Mouse (Mus musculus) liver, embryonic 16.5 days (tissue): ENCODE measurements around the gene Ttll3. TPM values are rescaled to one million over a fixed set of nuclear protein-coding genes. Genes with fewer than 3 reads are reported as not detected.

Experiments used
- ATAC-seq: fragments of 200-750 bp; cut with Nextera tagmentation; 2 replicates; pipeline ENCODE4 v1.8.0; 2017; ENCODE audit warnings: low read depth, mild to moderate bottlenecking, moderate number of reproducible peaks, moderate library complexity
- H3K27ac ChIP-seq: fragments of 300-500 bp; sonication (generic); 2 replicates; pipeline ENCODE4 v1.5.1; 2014; ENCODE audit warnings: mild to moderate bottlenecking, low read length
- H3K27me3 ChIP-seq: fragments of 300-500 bp; sonication (generic); 2 replicates; pipeline ENCODE4 v1.6.1; 2014; ENCODE audit warnings: low read depth, low read length, mixed read lengths; ENCODE audit not compliant: control insufficient read depth, insufficient read depth
- H3K36me3 ChIP-seq: fragments of 300-500 bp; sonication (generic); 2 replicates; pipeline ENCODE4 v1.6.1; 2014; ENCODE audit warnings: mild to moderate bottlenecking; ENCODE audit not compliant: control insufficient read depth, insufficient read depth
- H3K4me1 ChIP-seq: fragments of 300-500 bp; sonication (generic); 2 replicates; pipeline ENCODE4 v1.6.1; 2014; ENCODE audit warnings: low read depth, low read length, mixed read lengths; ENCODE audit not compliant: control insufficient read depth
- H3K4me2 ChIP-seq: fragments of 300-500 bp; sonication (generic); 2 replicates; pipeline ENCODE4 v1.6.1; 2014; ENCODE audit warnings: low read depth, low read length, mixed read lengths
- H3K4me3 ChIP-seq: fragments of 300-500 bp; sonication (generic); 2 replicates; pipeline ENCODE4 v1.5.1; 2014; ENCODE audit warnings: low read depth, mild to moderate bottlenecking, low read length
- H3K9ac ChIP-seq: fragments of 300-500 bp; sonication (generic); 2 replicates; pipeline ENCODE4 v1.6.1; 2014; ENCODE audit warnings: low read depth, low read length
- H3K9me3 ChIP-seq: fragments of 300-500 bp; sonication (generic); replicated peaks from 2 replicates; pipeline ENCODE4 v1.6.1; 2016; ENCODE audit warnings: low read length; ENCODE audit not compliant: control insufficient read depth
- WGBS: fragments of 180-500 bp; shearing (Covaris S2); extraction: QIAGEN DNeasy Blood & Tissue Kit; methylation state at CpG from one replicate; pipeline ENCODE4 v1.1.7; 2014; ENCODE audit not compliant: insufficient replicate concordance; 5-methylcytosine and 5-hydroxymethylcytosine counted together
- microRNA-seq: library from miRNA; unstranded; fragments of <30 nt; microRNA quantifications from one replicate; pipeline ENCODE4, GENCODE M21; 2016
- polyA plus RNA-seq: library from polyadenylated mRNA; unstranded; fragments of >200 nt; fragmentation: Nextera tagmentation; extraction: Ambion mirVana; gene quantifications from 2 replicates; pipeline ENCODE4 v1.2.1, GENCODE M21; 2015

Ttll3 gene
- polyA plus RNA-seq, 1 experiment from 2014 or later, result 0.90 TPM

- Histone ChIP-seq H3K9me3 (no peaks in the 10 kb centered on the region), H3K4me2 (no peak overlapping the region), H3K27ac (no peak overlapping the region), H3K4me3 (no peak overlapping the region), H3K4me1 (peaks cover 10% of the 10 kb centered on the region), H3K36me3 (peaks cover 12% of the 10 kb centered on the region), H3K9ac (no peak overlapping the region), H3K27me3 (no peaks in the 10 kb centered on the region)
- 73% methylated on average over 4 of the region's 4 CpGs for WGBS
- no peak for ATAC-seq
Measured at GRCm38 (mm10) chr6:113447639-113448038, 58.6 kb downstream of the Ttll3 start.

- Histone ChIP-seq H3K4me3 (no peak overlapping the region), H3K27me3 (no peaks in the 10 kb centered on the region), H3K36me3 (peaks cover 12% of the 10 kb centered on the region), H3K27ac (no peak overlapping the region), H3K9ac (no peak overlapping the region), H3K4me1 (no peaks in the 10 kb centered on the region), H3K9me3 (no peaks in the 10 kb centered on the region), H3K4me2 (no peak overlapping the region)
- no peak for ATAC-seq
- WGBS, result 78% methylated on average over 2 of the region's 2 CpGs
Measured at GRCm38 (mm10) chr6:113451839-113452238, 62.8 kb downstream of the Ttll3 start.

GRCm38 (mm10) chr6:113455007-113455406 is 65.9 kb downstream of the Ttll3 start:
- no peak for ATAC-seq
- H3K4me2 ChIP-seq, result no peak overlapping the region
- H3K36me3 ChIP-seq, result no peaks in the 10 kb centered on the region
- no peak overlapping the region for H3K27ac ChIP-seq
- H3K9ac ChIP-seq, result no peak overlapping the region
- no peaks in the 10 kb centered on the region for H3K27me3 ChIP-seq
- 28% methylated on average over 5 of the region's 5 CpGs for WGBS
- no peaks in the 10 kb centered on the region for H3K4me1 ChIP-seq
- H3K9me3 ChIP-seq, result no peaks in the 10 kb centered on the region
- H3K4me3 ChIP-seq, result no peak overlapping the region

GRCm38 (mm10) chr6:113457952-113458534 is 69.0 kb downstream of the Ttll3 start, which contains the start of gene Il17re:
Gene Il17re, plus strand, starts transcription at chr6:113458484.
- Histone ChIP-seq H3K4me3 (no peak within 1 kb of the TSS), H3K4me1 (no peaks in the 10 kb centered on the region), H3K36me3 (no peaks in the 10 kb centered on the region), H3K27ac (no peak within 1 kb of the TSS), H3K9ac (no peak within 1 kb of the TSS), H3K27me3 (no peaks in the 10 kb centered on the region), H3K4me2 (no peak within 1 kb of the TSS), H3K9me3 (no peaks in the 10 kb centered on the region)
- ATAC-seq, result no peak
- 19% methylated on average over 10 of the region's 10 CpGs for WGBS

GRCm38 (mm10) chr6:113458635-113459034 is 69.6 kb downstream of the Ttll3 start:
- H3K4me1 ChIP-seq, result no peaks in the 10 kb centered on the region
- H3K4me3 ChIP-seq, result no peak overlapping the region
- H3K9ac ChIP-seq, result no peak overlapping the region
- H3K27me3 ChIP-seq, result no peaks in the 10 kb centered on the region
- no peak overlapping the region for H3K4me2 ChIP-seq
- H3K9me3 ChIP-seq, result no peaks in the 10 kb centered on the region
- WGBS, result 54% methylated on average over 10 of the region's 10 CpGs
- no peaks in the 10 kb centered on the region for H3K36me3 ChIP-seq
- ATAC-seq, result no peak
- no peak overlapping the region for H3K27ac ChIP-seq

GRCm38 (mm10) chr6:113464040-113464439 is 75.0 kb downstream of the Ttll3 start:
- no peak for ATAC-seq
- WGBS, result 54% methylated on average over 7 of the region's 7 CpGs

More at GRCm38 (mm10) chr6:113464040-113464439, 75.0 kb downstream of the Ttll3 start:
- no peak overlapping the region for H3K27ac ChIP-seq
- no peak overlapping the region for H3K9ac ChIP-seq
- no peaks in the 10 kb centered on the region for H3K27me3 ChIP-seq
- no peak overlapping the region for H3K4me3 ChIP-seq
- no peaks in the 10 kb centered on the region for H3K36me3 ChIP-seq
- H3K4me2 ChIP-seq, result no peak overlapping the region
- no peaks in the 10 kb centered on the region; the same call in none of the 2 replicates for H3K4me1 ChIP-seq
- H3K9me3 ChIP-seq, result no peaks in the 10 kb centered on the region

Small RNA genes within 50 kb of the gene (microRNA-seq; reads per million reads assigned to microRNA genes)
- not detected for gene Gm24387

Other genes starting within 250 kb of the Ttll3 start
- gene Lhfpl4, start 193.9 kb upstream of the Ttll3 start, polyA plus RNA-seq, result 0.11 TPM in 2 replicates
- 16.4 and 16.8 TPM in 2 replicates for gene Mtmr14, start 151.4 kb upstream of the Ttll3 start, polyA plus RNA-seq
- 0.02 TPM in 1 of 2 replicates, not detected in the other for gene Cpne9, start 107.0 kb upstream of the Ttll3 start, polyA plus RNA-seq
- 7.5 and 7.7 TPM in 2 replicates for gene Brpf1, start 82.1 kb upstream of the Ttll3 start, polyA plus RNA-seq
- gene Ogg1, start 62.3 kb upstream of the Ttll3 start, polyA plus RNA-seq, result 4.4 and 5.0 TPM in 2 replicates
- 17.0 and 19.7 TPM in 2 replicates for gene Camk1, start 45.3 kb upstream of the Ttll3 start, polyA plus RNA-seq
- gene Tada3, start 11.4 kb upstream of the Ttll3 start, polyA plus RNA-seq, result 16.5 and 17.2 TPM in 2 replicates
- gene Arpc4, start 11.1 kb upstream of the Ttll3 start, polyA plus RNA-seq, result 178 and 179 TPM in 2 replicates
- gene Rpusd3, start 30.1 kb downstream of the Ttll3 start, polyA plus RNA-seq, result 11.8 and 12.1 TPM in 2 replicates
- gene Cidec, start 46.5 kb downstream of the Ttll3 start, polyA plus RNA-seq, result 0.14 and 0.40 TPM in 2 replicates
- 30.1 and 30.9 TPM in 2 replicates for gene Jagn1, start 53.3 kb downstream of the Ttll3 start, polyA plus RNA-seq
- 0.19 and 0.33 TPM in 2 replicates for gene Il17re, start 69.2 kb downstream of the Ttll3 start, polyA plus RNA-seq
- 9.5 and 11.9 TPM in 2 replicates for gene Il17rc, start 82.2 kb downstream of the Ttll3 start, polyA plus RNA-seq
- 6.9 and 7.3 TPM in 2 replicates for gene Creld1, start 94.0 kb downstream of the Ttll3 start, polyA plus RNA-seq
- 0.05 TPM in 1 of 2 replicates, not detected in the other for gene Prrt3, start 112.7 kb downstream of the Ttll3 start, polyA plus RNA-seq
- 40.6 and 42.0 TPM in 2 replicates for gene Emc3, start 142.4 kb downstream of the Ttll3 start, polyA plus RNA-seq
- gene Fancd2, start 142.4 kb downstream of the Ttll3 start, polyA plus RNA-seq, result 6.8 and 7.3 TPM in 2 replicates
- not detected in 2 replicates for gene Fancd2os, start 211.5 kb downstream of the Ttll3 start, polyA plus RNA-seq
- gene Brk1, start 215.5 kb downstream of the Ttll3 start, polyA plus RNA-seq, result 77.9 and 78.0 TPM in 2 replicates
- 9.0 and 9.1 TPM in 2 replicates for gene Vhl, start 234.7 kb downstream of the Ttll3 start, polyA plus RNA-seq
- 12.4 and 13.2 TPM in 2 replicates for gene Irak2, start 249.2 kb downstream of the Ttll3 start, polyA plus RNA-seq